Mouse (Mus musculus) heart, embryonic 16.5 days (tissue): Measurements from ENCODE around the gene Tmem151a. TPM values are rescaled to one million over a fixed set of nuclear protein-coding genes. Genes with fewer than 3 reads are reported as not detected.
"Not testable (repeated sequence)": the region's sequence is repeated elsewhere in the genome, so short reads cannot be mapped to it uniquely, and the experiment has no call there.

Source experiments
- ATAC-seq: fragments of 200-750 bp; cut with Nextera tagmentation; replicated peaks from 2 replicates; pipeline ENCODE4 v1.8.0; 2017; ENCODE audit warnings: moderate number of reproducible peaks; ENCODE audit not compliant: insufficient read depth, low FRiP score; ENCODE audit errors: extremely low read depth
- H3K27ac ChIP-seq: fragments of 300-500 bp; sonication (generic); 2 replicates; pipeline ENCODE4 v1.5.1; 2014; ENCODE audit warnings: mild to moderate bottlenecking, low read length, control low read depth, moderate library complexity
- H3K27me3 ChIP-seq: fragments of 300-500 bp; sonication (generic); 2 replicates; pipeline ENCODE4 v1.6.1; 2014; ENCODE audit warnings: low read length, mixed read lengths; ENCODE audit not compliant: control insufficient read depth, insufficient read depth
- H3K36me3 ChIP-seq: fragments of 300-500 bp; sonication (generic); 2 replicates; pipeline ENCODE4 v1.6.1; 2014; ENCODE audit not compliant: control insufficient read depth, insufficient read depth
- H3K4me1 ChIP-seq: fragments of 300-500 bp; sonication (generic); 2 replicates; pipeline ENCODE4 v1.6.1; 2014; ENCODE audit warnings: low read length, mixed read lengths; ENCODE audit not compliant: control insufficient read depth, insufficient read depth
- H3K4me2 ChIP-seq: fragments of 300-500 bp; sonication (generic); 2 replicates; pipeline ENCODE4 v1.6.1; 2014; ENCODE audit warnings: low read depth, mild to moderate bottlenecking, control low read depth, low read length
- H3K4me3 ChIP-seq: fragments of 300-500 bp; sonication (generic); 2 replicates; pipeline ENCODE4 v1.5.1; 2014; ENCODE audit warnings: mild to moderate bottlenecking, control low read depth, low read length
- H3K9ac ChIP-seq: fragments of 300-500 bp; sonication (generic); 2 replicates; pipeline ENCODE4 v1.6.1; 2014; ENCODE audit warnings: low read length, control low read depth
- H3K9me3 ChIP-seq: fragments of 300-500 bp; sonication (generic); replicated peaks from 2 replicates; pipeline ENCODE4 v1.6.1; 2016; ENCODE audit warnings: low read length; ENCODE audit not compliant: control insufficient read depth
- WGBS: fragments of 180-500 bp; shearing (Covaris S2); extraction: QIAGEN DNeasy Blood & Tissue Kit; methylation state at CpG from one replicate; pipeline ENCODE4 v1.1.7; 2014; 5-methylcytosine and 5-hydroxymethylcytosine counted together
- polyA plus RNA-seq: library from polyadenylated mRNA; unstranded; fragments of >200 nt; fragmentation: Nextera tagmentation; extraction: Ambion mirVana; gene quantifications from 2 replicates; pipeline ENCODE4 v1.2.1, GENCODE M21; 2015

The Tmem151a gene
- polyA plus RNA-seq, 1 experiment from 2014 or later = 4.6 TPM

DNA sequence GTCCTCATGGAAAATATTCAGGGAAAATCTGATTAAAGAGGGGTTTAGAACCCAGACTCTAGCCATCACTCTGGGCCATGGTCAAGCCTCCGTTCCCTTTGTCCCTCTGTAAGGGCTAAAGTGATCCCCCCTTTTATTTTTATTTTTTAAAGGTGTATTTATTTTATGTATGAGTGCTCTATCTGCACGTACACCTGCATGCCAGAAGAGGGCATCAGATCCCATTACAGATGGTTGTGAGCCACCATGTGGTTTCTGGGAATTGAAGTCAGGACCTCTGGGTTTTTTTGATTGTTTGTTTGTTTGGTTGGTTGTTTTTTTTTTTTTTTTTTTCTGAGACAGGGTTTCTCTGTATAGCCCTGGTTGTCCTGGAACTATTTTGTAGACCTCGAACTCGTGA is 1.2 kb upstream of the Tmem151a start:
- not testable (repeated sequence) for H3K36me3 ChIP-seq, H3K4me2 ChIP-seq, H3K9ac ChIP-seq, H3K9me3 ChIP-seq, ATAC-seq, H3K4me3 ChIP-seq, H3K27ac ChIP-seq
- 48% methylated on average over 4 of the region's 4 CpGs for WGBS
- peaks cover 44% of the 10 kb centered on the region for H3K27me3 ChIP-seq
- peaks cover 15% of the 10 kb centered on the region for H3K4me1 ChIP-seq

DNA sequence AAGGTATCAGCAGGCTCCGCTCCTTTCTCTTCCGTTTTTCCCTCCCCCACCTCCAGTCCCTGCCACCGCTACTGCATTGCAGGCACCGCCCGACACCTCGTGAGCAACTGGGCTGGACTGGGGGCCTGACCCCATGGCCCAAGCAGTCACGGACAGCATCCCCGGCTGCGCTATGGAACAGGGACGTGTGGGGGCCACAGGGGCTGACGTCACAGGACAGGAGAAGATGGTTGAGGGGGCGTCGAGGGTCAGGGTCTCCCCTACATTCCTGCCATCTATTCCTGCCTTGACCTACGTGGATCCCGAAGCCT is 542 bp downstream of the Tmem151a start:
- Histone ChIP-seq H3K36me3 (no peaks in the 10 kb centered on the region), H3K4me3 (peak overlapping the region; percentile 60), H3K27me3 (peaks cover 61% of the 10 kb centered on the region), H3K4me1 (peaks cover 15% of the 10 kb centered on the region), H3K9ac (peak overlapping the region; percentile 60), H3K4me2 (peak overlapping the region; percentile 92), H3K27ac (no peak overlapping the region), H3K9me3 (no peaks in the 10 kb centered on the region)
- 4% methylated on average over 15 of the region's 15 CpGs for WGBS
- ATAC-seq = no peak

DNA sequence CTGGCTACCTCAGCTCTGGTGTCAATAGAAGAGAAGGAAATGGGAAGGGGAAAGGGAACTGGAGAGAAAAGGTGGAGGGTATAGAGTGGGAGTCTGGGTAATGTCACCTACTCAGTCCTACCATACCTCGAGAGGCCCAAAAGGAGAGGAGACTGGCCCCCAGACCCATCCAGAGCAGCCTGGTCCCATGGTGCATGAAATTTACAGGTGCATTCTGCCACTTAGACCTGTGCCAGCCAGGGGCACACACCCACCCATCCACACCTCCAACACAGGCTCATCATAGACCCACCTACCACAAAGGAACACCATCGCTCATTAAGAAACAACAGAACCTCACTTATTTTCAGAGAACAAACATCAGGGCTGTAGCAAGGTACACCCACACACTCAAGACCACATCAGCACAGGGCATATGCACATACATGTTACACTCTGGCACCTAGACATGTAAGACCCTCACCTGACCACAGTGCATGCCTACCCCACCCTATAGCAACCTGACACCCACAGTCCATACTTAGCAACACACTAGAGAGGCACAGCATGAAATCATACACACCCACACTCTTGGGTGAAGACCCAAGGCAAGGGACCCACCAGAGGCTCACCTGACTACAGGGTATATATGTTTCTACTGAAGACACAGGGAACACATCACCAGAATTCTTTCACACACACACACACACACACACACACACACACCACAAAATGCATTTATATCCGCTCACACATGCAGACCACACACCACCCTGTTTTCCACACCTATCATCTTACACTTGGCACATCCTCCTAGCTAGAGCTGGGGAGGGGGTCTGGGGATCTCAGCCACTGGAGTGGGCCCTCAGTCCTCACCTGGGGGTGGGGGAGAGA is 1.1 kb downstream of the Tmem151a start:
- Histone ChIP-seq H3K4me1 (peaks cover 13% of the 10 kb centered on the region), H3K27me3 (peaks cover 62% of the 10 kb centered on the region), H3K9me3 (no peaks in the 10 kb centered on the region), H3K4me2 (no peak overlapping the region), H3K36me3 (no peaks in the 10 kb centered on the region), H3K27ac (no peak overlapping the region), H3K9ac (no peak overlapping the region), H3K4me3 (peak overlapping the region; percentile 60; the same call in 1 of the 2 replicates)
- ATAC-seq = no peak
- WGBS = 60% methylated on average over 3 of the region's 3 CpGs

DNA sequence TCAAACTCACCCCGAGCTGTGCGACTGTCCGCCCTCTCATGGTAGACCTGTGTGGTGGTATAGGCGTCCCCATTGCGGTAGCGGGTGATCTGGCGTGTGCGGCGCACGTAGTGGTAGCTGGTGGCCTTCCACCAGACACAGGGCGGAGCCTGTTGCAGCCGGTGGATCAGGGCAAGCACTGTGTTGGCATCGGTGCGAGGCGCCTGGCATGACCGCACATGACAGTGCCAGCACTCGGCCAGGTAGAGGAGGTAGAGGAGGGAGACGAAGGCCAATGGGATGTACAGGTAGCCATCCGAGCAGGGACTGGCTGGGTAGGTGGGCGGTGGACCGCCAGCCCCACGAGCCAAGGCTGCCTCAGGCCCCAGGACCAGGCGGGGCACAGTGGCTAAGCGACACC is 2.7 kb downstream of the Tmem151a start:
- H3K36me3 ChIP-seq = no peaks in the 10 kb centered on the region
- peaks cover 7% of the 10 kb centered on the region for H3K4me1 ChIP-seq
- H3K27ac ChIP-seq = no peak overlapping the region
- peaks cover 62% of the 10 kb centered on the region for H3K27me3 ChIP-seq
- H3K4me2 ChIP-seq = no peak overlapping the region
- no peak for ATAC-seq
- no peak overlapping the region for H3K4me3 ChIP-seq
- no peaks in the 10 kb centered on the region for H3K9me3 ChIP-seq
- 62% methylated on average over 24 of the region's 24 CpGs for WGBS
- no peak overlapping the region for H3K9ac ChIP-seq

DNA sequence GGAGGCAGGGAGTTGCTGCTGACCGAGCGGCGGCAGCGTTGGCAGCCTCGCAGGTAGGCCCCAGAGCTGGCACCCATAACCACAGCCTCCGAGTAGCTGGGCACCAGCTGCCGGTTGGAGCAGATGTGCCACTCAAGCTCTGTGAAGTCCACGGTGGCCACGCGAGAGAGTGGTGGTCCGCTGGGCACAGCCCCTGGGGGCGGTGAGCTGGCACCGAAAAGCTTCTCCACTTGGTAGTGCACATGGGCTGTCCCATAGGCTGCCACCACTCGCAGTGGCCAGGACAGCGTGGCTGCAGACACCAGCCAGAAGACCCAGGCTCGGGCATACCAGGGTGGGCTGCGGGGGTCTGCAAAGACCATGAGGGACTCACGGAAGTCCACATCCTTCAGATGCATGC is 3.3 kb downstream of the Tmem151a start:
- H3K27ac ChIP-seq = no peak overlapping the region
- H3K4me2 ChIP-seq = no peak overlapping the region
- no peaks in the 10 kb centered on the region for H3K9me3 ChIP-seq
- peaks cover 3% of the 10 kb centered on the region for H3K4me1 ChIP-seq
- no peaks in the 10 kb centered on the region for H3K36me3 ChIP-seq
- no peak overlapping the region for H3K9ac ChIP-seq
- 65% methylated on average over 18 of the region's 18 CpGs for WGBS
- H3K27me3 ChIP-seq = peaks cover 62% of the 10 kb centered on the region
- ATAC-seq = no peak
- no peak overlapping the region for H3K4me3 ChIP-seq

DNA sequence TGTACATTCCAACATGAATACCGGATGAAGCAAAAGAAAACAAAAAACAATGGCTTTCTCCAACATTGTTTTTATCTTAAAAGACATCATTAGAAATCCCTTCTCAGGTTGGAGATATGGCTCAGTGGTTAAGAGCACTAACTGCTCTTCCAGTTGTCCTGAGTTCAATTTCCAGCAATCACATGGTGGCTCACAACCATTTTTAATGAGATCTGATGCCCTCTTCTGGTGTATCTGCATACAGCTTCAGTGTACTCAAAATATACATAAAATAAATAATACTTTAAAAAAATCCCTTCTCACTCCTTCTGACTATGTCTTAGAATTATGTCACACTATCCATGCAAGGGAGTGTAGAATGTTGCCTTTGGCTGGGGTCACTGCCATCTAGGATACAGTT is 6.1 kb downstream of the Tmem151a start:
- WGBS = 88% methylated on average over 1 of the region's 1 CpGs
- no peak overlapping the region for H3K4me3 ChIP-seq
- no peak overlapping the region for H3K27ac ChIP-seq
- H3K9me3 ChIP-seq = no peaks in the 10 kb centered on the region
- H3K4me2 ChIP-seq = no peak overlapping the region
- peaks cover 42% of the 10 kb centered on the region for H3K27me3 ChIP-seq
- ATAC-seq = no peak
- no peak overlapping the region for H3K9ac ChIP-seq
- no peaks in the 10 kb centered on the region for H3K36me3 ChIP-seq
- H3K4me1 ChIP-seq = no peaks in the 10 kb centered on the region

DNA sequence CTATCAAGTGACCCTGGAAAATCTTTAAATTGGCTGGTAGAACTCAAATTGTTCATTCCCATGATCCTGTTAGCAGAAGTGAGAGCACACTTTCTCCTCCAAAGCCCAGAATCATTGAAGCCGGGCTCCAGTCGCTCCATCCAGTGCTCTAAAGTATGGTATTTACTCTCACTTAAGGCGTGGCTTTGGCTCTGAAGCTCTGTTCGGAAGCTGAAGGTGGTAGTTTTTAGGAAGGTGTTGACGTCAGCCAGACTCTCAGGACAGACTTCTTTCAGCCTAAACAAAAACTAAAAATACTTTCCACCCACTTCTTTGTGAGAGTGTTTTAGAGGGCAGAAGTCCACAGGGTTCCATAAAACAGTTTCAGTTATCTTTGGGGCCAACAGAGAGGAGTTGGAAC is 11.8 kb downstream of the Tmem151a start:
- H3K27me3 ChIP-seq = peaks cover 21% of the 10 kb centered on the region
- H3K4me2 ChIP-seq = no peak overlapping the region
- H3K9me3 ChIP-seq = no peaks in the 10 kb centered on the region
- H3K9ac ChIP-seq = no peak overlapping the region
- H3K4me3 ChIP-seq = no peak overlapping the region
- no peaks in the 10 kb centered on the region for H3K36me3 ChIP-seq
- H3K4me1 ChIP-seq = peaks cover 9% of the 10 kb centered on the region
- H3K27ac ChIP-seq = no peak overlapping the region
- WGBS = 32% methylated on average over 5 of the region's 5 CpGs
- no peak for ATAC-seq

DNA sequence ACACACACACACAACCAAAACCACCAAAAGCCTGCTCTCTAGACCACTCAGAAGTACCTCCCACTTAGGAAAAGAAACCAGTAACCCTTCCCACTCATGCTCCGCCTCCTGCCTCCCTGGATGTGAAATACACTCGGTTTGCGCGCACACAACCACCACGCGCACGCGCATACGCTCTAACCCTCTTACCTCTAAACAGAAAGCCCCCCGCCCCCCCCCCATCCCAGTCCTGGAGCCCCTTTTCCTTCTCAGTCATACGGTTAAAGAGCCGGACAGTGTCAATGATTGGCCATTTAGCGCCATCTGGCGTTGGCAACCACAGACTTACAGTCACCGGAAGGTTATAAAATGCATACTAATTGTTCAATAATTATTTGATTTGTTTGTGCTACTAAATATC is 12.3 kb downstream of the Tmem151a start:
- H3K4me3 ChIP-seq = peak overlapping the region; percentile 59
- WGBS = under 1% methylated on average over 15 of the region's 15 CpGs
- H3K9ac ChIP-seq = no peak overlapping the region
- no peak overlapping the region for H3K27ac ChIP-seq
- no peaks in the 10 kb centered on the region for H3K36me3 ChIP-seq
- peaks cover 14% of the 10 kb centered on the region for H3K4me1 ChIP-seq
- no peak for ATAC-seq
- H3K9me3 ChIP-seq = no peaks in the 10 kb centered on the region
- peak overlapping the region; percentile 65 for H3K4me2 ChIP-seq
- peaks cover 22% of the 10 kb centered on the region for H3K27me3 ChIP-seq

DNA sequence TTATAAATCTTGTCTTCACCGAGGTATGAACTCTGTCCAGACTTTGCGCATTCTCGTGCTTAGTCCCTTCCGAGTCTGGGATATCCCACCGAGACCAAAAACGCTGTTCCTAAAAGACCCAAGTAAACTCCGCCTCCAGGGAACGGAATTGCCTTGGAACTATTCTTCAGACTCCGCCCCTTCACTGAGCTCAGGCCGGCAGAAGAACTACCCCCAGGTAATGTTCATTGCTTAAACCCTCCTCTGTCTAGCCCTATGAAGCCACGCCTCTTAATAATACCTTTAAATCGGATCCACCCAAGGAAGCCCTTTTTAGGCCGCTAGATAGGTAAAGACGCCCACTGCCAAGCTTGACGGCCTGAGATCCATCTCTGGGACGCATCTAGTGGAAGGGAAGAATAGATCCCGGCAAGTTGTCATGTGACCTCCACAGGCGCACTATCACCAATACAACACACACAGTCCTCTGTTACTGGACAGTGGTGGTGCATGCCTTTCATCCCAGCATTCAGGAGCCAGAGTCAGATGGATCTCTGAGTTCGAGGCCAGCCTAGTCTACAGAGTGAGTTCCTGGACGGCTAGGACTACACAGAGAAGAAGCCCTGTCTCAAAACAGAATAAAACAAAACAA is 12.8 kb downstream of the Tmem151a start:
- Histone ChIP-seq H3K9ac (0 out of 2 replicates have a peak overlapping the region, but pooled peaks have one; percentile 3), H3K27me3 (peaks cover 22% of the 10 kb centered on the region), H3K4me3 (peak overlapping the region; percentile 59), H3K36me3 (no peaks in the 10 kb centered on the region), H3K9me3 (no peaks in the 10 kb centered on the region), H3K4me2 (peak overlapping the region; percentile 65), H3K27ac (peak overlapping the region; percentile 15; the same call in 1 of the 2 replicates), H3K4me1 (peaks cover 16% of the 10 kb centered on the region)
- WGBS = 2% methylated on average over 20 of the region's 20 CpGs
- no peak for ATAC-seq
